Mouse (Mus musculus) effector memory CD4-positive, alpha-beta T cell, adult 7 months (primary cell): ENCODE measurements around the gene Gm10406. TPM values are rescaled to one million over a fixed set of nuclear protein-coding genes. Genes with fewer than 3 reads are reported as not detected.

Experiments
- polyA plus RNA-seq: library from polyadenylated mRNA; unstranded; fragments of 100-300 nt; shearing (Covaris generic); gene quantifications from one replicate; pipeline ENCODE4 v1.2.1, GENCODE M21; 2017

Gm10406 gene
- not detected for polyA plus RNA-seq

GRCm38 (mm10) chr14:7026781-7027749, at the start of gene Gm10406:
TSS of gene Gm10406 (minus strand) at chr14:7027449.

DNA sequence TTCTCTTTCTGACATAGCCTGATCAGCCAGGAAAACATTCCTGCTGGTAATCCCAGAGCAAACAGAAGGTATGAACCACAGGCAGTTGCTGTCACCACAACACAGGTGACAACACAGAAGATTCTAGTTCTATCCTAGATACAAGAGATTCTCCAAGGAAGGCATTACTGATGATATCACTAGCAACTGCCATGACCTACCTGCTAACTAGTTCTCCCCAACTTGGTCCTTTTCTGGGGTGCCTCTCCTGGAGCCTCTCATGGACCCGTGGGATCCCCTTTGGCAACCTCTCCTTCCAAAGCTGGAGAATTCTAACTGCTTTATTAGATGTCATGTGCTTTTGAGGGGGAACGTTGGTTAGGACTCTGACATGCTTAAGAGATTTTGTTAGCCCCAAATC, 17.6 kb upstream of the Gm10406 start, which contains the start of gene Gm3685:
Gm3685 (minus strand) TSS at position 101 of the 400 bp plus-strand sequence.

DNA sequence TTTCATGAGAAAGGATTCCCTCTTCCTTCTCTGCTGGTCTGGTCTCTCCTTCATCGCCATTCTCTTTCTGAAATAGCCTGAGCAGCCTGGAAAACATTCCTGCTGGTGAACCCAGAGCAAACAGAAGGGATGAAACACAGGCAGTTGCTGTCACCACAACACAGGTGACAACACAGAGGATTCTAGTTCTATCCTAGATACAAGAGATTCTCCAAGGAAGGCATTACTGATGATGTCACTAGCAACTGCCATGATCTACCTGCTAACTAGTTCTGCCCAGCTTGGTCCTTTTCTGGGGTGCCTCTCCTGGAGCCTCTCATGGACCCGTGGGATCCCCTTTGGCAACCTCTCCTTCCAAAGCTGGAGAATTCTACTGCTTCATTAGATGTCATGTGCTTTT, 53.5 kb downstream of the Gm10406 start, which contains the start of gene Gm6356:
Gm6356 (minus strand) TSS at position 101 of the 400 bp plus-strand sequence.

Other genes starting within 250 kb of the Gm10406 start
- gene Gm3642, start 187.1 kb downstream of the Gm10406 start, polyA plus RNA-seq: not detected
- not detected for gene Gm3667, start 137.5 kb downstream of the Gm10406 start, polyA plus RNA-seq
- not detected for gene Gm6356, start 53.6 kb downstream of the Gm10406 start, polyA plus RNA-seq
- gene Gm3685, start 17.5 kb upstream of the Gm10406 start, polyA plus RNA-seq: not detected
- not detected for gene Gm3696, start 73.2 kb upstream of the Gm10406 start, polyA plus RNA-seq
- not detected for gene Gm6676, start 98.0 kb upstream of the Gm10406 start, polyA plus RNA-seq
- 0.46 TPM for gene Gm3512, start 147.1 kb upstream of the Gm10406 start, polyA plus RNA-seq
- not detected for gene Gm16434, start 167.1 kb upstream of the Gm10406 start, polyA plus RNA-seq
- gene Gm3727, start 237.3 kb upstream of the Gm10406 start, polyA plus RNA-seq: not detected